Mouse (Mus musculus) ES-E14 (cell line): ENCODE measurements around the gene Cdk5rap1.
"Not testable (repeated sequence)": the region's sequence is repeated elsewhere in the genome, so short reads cannot be mapped to it uniquely, and the experiment has no call there.

Experiments
- CHD2 ChIP-seq: IDR thresholded peaks from 2 replicates; pipeline ENCODE4 v1.6.1; 2014; ENCODE audit warnings: mild to moderate bottlenecking, low read depth, low read length, inconsistent platforms
- ZC3H11A ChIP-seq: IDR thresholded peaks from 2 replicates; pipeline ENCODE4 v1.6.1; 2012; ENCODE audit warnings: low read depth, mild to moderate bottlenecking, inconsistent platforms, low read length, borderline replicate concordance

DNA sequence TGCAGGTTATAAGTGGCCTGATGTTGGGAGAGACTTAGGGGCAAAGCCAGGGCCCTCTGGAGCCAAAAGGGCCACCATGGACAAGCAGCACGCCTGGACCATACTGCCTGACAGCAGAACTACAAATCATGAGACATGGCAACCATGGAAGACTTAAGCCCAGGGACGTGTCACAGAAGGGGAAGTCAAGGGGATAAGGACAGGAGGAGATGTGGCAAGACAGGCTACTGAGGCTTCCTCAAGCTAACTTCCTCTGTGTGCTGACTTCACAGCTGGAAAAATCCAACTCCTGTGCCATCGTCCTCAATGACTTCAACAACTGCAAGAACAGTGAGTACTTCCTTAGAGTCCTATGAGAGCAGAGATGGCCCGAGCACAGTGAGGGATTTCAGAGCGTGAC is 59.0 kb downstream of the Cdk5rap1 start:
- not testable (repeated sequence) for TF ChIP-seq CHD2, ZC3H11A
